8 mouse cellular contexts compared by ENCODE assay signal in the genomic region with DNA sequence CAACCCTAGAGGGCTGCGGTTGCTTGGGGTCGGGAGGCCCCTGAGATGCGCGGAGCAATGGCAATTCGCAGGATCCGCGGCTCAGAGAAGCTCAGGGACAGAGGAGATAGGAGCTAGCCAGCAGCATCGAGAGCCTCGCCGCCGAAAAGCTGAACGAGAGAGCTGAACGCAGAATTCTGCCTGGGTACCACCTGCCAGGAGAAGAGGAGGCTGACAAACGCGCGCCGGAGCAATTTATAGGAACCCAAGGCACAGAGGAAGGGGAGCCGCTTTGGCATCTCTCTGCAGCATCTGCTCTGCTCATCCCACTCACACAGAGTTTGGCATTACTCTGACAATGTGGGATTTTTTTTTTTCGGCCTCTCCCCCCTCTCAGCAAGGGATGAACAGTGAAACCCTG. TPM values are rescaled to one million over a fixed set of nuclear protein-coding genes. Genes with fewer than 3 reads are reported as not detected.
DNase-seq lines count a peak whose midpoint lies in the region; ATAC-seq and TF ChIP-seq lines count a peak whose summit lies in the region.

A gene (minus strand): TSS at position 335 of the 400 bp plus-strand sequence.

- H3K4me1 ChIP-seq in kidney, embryonic 16.5 days (ENCODE audit: insufficient read depth, low read length) = peaks cover 16% of the 10 kb centered on the region; the same call in 1 of the 2 replicates
- peaks cover 26% of the 10 kb centered on the region for H3K4me1 ChIP-seq in embryonic facial prominence, embryonic 10.5 days
- H3K4me1 ChIP-seq in midbrain, embryonic 13.5 days (replicated peaks) = peaks cover 24% of the 10 kb centered on the region

- no peaks in the 10 kb centered on the region for H3K9me3 ChIP-seq in kidney, embryonic 16.5 days (ENCODE audit: low read length)
- no peaks in the 10 kb centered on the region for H3K9me3 ChIP-seq in embryonic facial prominence, embryonic 10.5 days
- H3K9me3 ChIP-seq in midbrain, embryonic 13.5 days = no peaks in the 10 kb centered on the region

- intact Hi-C loops in left cerebral cortex, adult 2 months (cut with DNase I) = loop anchor here (1.0 to 5.0 kb wide), 6 partner anchors 49 to 302 kb away; no protein-coding TSS in a partner anchor

- no peak within 1 kb of the TSS for H3K27ac ChIP-seq in kidney, embryonic 16.5 days (ENCODE audit: low read length)
- H3K27ac ChIP-seq in embryonic facial prominence, embryonic 10.5 days (replicated peaks) = peak within 1 kb of the TSS; percentile 67; the same call in 1 of the 2 replicates
- H3K27ac ChIP-seq in left cerebral cortex, adult 2 months = peak within 1 kb of the TSS; percentile 92
- H3K27ac ChIP-seq in midbrain, embryonic 13.5 days = no peak within 1 kb of the TSS

- peak within 1 kb of the TSS; percentile 71 for H3K4me2 ChIP-seq in kidney, embryonic 16.5 days (replicated peaks; ENCODE audit: low read depth, low read length)
- H3K4me2 ChIP-seq in midbrain, embryonic 13.5 days (replicated peaks) = peak within 1 kb of the TSS; percentile 100

- H3K27me3 ChIP-seq in kidney, embryonic 16.5 days (ENCODE audit: insufficient read depth, low read length) = peaks cover 36% of the 10 kb centered on the region
- peaks cover 63% of the 10 kb centered on the region for H3K27me3 ChIP-seq in embryonic facial prominence, embryonic 10.5 days (replicated peaks; ENCODE audit: low read depth, poor library complexity, severe bottlenecking)
- peaks cover 59% of the 10 kb centered on the region for H3K27me3 ChIP-seq in midbrain, embryonic 13.5 days

- no peak for TF ChIP-seq CTCF in left cerebral cortex, adult 2 months (IDR thresholded peaks at IDR 0.05)

- peak within 1 kb of the TSS; percentile 45 for H3K4me3 ChIP-seq in kidney, embryonic 16.5 days (ENCODE audit: low read length)
- peak within 1 kb of the TSS; percentile 68 for H3K4me3 ChIP-seq in embryonic facial prominence, embryonic 10.5 days
- H3K4me3 ChIP-seq in left cerebral cortex, adult 2 months = peak within 1 kb of the TSS; percentile 79
- peak within 1 kb of the TSS; percentile 58 for H3K4me3 ChIP-seq in midbrain, embryonic 13.5 days (replicated peaks)

- no peak for DNase-seq in kidney, adult 8-10 months
- DNase-seq in embryonic facial prominence, embryonic 10.5 days (ENCODE audit: low spot score) = peak; percentile 52
- DNase-seq in heart, postnatal 4 days = peak; percentile 14
- DNase-seq in left cerebral cortex, adult 2 months (ENCODE audit: extremely low spot score in 1 of 2, low spot score in 2 of 2) = peak; percentile 74 to 83
- peak; percentile 43 for DNase-seq in testis, postnatal 10 days (ENCODE audit: low spot score)
- DNase-seq in cerebellum, adult 9-11 months = no peak

- H3K36me3 ChIP-seq in kidney, embryonic 16.5 days (ENCODE audit: insufficient read depth, low read length) = no peaks in the 10 kb centered on the region
- no peaks in the 10 kb centered on the region for H3K36me3 ChIP-seq in embryonic facial prominence, embryonic 10.5 days (replicated peaks)
- H3K36me3 ChIP-seq in midbrain, embryonic 13.5 days = no peaks in the 10 kb centered on the region

- H3K9ac ChIP-seq in kidney, embryonic 16.5 days (replicated peaks; ENCODE audit: low read length) = peak within 1 kb of the TSS; percentile 40
- peak within 1 kb of the TSS; percentile 71 for H3K9ac ChIP-seq in midbrain, embryonic 13.5 days (replicated peaks)

- WGBS in kidney, embryonic 16.5 days = 1% methylated on average over 19 of the region's 19 CpGs
- WGBS in embryonic facial prominence, embryonic 10.5 days = 1% methylated on average over 19 of the region's 19 CpGs
- 0% methylated on average over 19 of the region's 19 CpGs for WGBS in midbrain, embryonic 13.5 days

- ATAC-seq in kidney, embryonic 16.5 days (ENCODE audit: low FRiP score, low TSS enrichment) = no peak
- peak; percentile 41 for ATAC-seq in midbrain, embryonic 13.5 days

RNA-seq across cellular contexts. Expression of the gene that starts here (rescaled TPM):
- 1.1 and 1.7 TPM in 2 replicates for polyA plus RNA-seq in kidney, embryonic 16.5 days (2015; fragmentation: Nextera tagmentation; extraction: Ambion mirVana)
- 0.71 and 1.6 TPM in 2 replicates for polyA plus RNA-seq in embryonic facial prominence, embryonic 10.5 days (2016; fragmentation: Nextera tagmentation; extraction: Ambion mirVana)
- under 1 TPM in 1 of 2 experiments, not detected in 1; 0.14 TPM for total RNA-seq in heart, postnatal 4 days (2021)
- total RNA-seq in left cerebral cortex, adult 2 months (2021) = 100 to 1,000 TPM; 112 to 137 TPM
- polyA plus RNA-seq in midbrain, embryonic 13.5 days (2015; fragmentation: Nextera tagmentation; extraction: Ambion mirVana) = 1.3 and 2.2 TPM in 2 replicates

Comparison
In these comparisons a context has a peak if more than half of its experiments do, and no peak if none do; other contexts are left out.
1. RNA of the gene that starts here (total RNA-seq): 112 to 137 TPM in left cerebral cortex, adult 2 months; 0.14 TPM in heart, postnatal 4 days; every median in the first group is over 10 times any median in the second.
2. Peak in DNase-seq in heart, postnatal 4 days; RNA of the gene not detected or under 1 TPM.
3. H3K27ac ChIP-seq: peak in embryonic facial prominence, embryonic 10.5 days (single experiment) and left cerebral cortex, adult 2 months (single experiment); none in kidney, embryonic 16.5 days (single experiment) and midbrain, embryonic 13.5 days (single experiment).
4. DNase-seq: peak in embryonic facial prominence, embryonic 10.5 days (single experiment), left cerebral cortex, adult 2 months (2 of 2) and testis, postnatal 10 days (single experiment); none in kidney, adult 8-10 months (0 of 2) and cerebellum, adult 9-11 months (single experiment).
5. Peak in every context shown above with its lines, with median percentiles within 50 percentile points of each other: H3K4me3 ChIP-seq.